Mouse (Mus musculus): ENCODE measurements around the gene Sept5.

DNA sequence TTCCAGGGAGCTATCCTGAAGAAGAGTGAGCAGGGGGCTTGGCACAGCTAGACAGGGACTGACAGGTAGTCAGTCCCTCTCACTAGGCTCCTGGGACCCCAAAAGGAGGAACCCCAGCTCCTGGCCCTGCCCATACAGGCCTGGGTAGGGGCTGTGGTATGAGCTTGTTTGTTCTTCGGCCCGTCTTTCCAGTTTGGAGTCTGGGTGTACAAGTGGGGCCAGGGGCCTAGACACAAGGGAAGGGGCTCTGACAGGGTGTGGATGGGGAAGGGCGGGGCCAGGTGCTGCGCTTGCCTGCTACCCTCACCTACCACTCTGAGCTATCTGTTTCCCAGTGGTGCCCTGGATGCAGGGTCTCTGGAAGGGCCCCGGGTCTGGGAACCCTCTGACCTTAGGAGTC lies 24.0 kb downstream of the Sept5 start:
- TF ChIP-seq POLR2A (IDR thresholded peaks at IDR 0.05; ENCODE audit: low read depth, low read length): no peak
- no peak for TF ChIP-seq CTCF (conservative IDR thresholded peaks at IDR 0.05; ENCODE audit: insufficient read depth, insufficient read length, low read depth, low read length)
